Mouse (Mus musculus) cerebellum, adult 2 months (tissue): ENCODE data around the gene Laptm4a.

Experiments used
- CTCF ChIP-seq: fragments of 200-500 bp; IDR thresholded peaks from 2 replicates; pipeline ENCODE4 v1.5.1; 2011; ENCODE audit warnings: low read depth, mild to moderate bottlenecking, control low read depth, low read length, moderate library complexity, borderline replicate concordance; ENCODE audit not compliant: insufficient read depth
- POLR2A ChIP-seq: fragments of 200-500 bp; IDR thresholded peaks from 2 replicates; pipeline ENCODE4 v1.6.1; 2011; ENCODE audit warnings: low read length, control low read depth, borderline replicate concordance; ENCODE audit not compliant: insufficient read depth

DNA sequence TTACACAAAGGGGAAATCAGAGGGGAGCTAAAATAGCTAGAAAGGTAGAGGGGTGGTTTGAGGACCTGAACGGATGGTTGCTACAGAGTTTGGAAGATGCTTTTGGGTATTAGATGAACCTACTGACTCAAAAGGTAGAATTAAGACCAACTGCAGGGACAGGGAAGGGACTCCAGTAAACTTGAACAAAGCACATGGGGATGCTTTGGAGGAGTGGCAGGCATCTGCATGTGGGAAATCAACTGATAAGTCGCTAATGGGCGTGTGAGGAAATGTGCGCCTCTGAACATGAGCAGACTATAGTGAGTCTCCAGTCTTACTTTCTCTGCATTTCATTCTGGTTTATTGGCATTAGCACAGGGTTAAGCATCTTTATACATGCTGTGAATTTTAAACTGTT, 9.6 kb downstream of the Laptm4a start:
- TF ChIP-seq POLR2A (no peak), CTCF (no peak)
